Mouse (Mus musculus) lung, postnatal 4 days (tissue): ENCODE data around the gene Golt1a.
A peak's percentile ranks its signal among the peaks of the same experiment; 100 is the strongest.

ENCODE experiments used
- DNase-seq, 2 experiments: peaks; one replicate each; pipeline ENCODE4 v3.0.0; 2021

Gene Golt1a

GRCm38 (mm10) chr1:133309652-133310267 lies at the start of gene Golt1a:
Golt1a (plus strand) TSS chr1:133309800.
- peak; percentile 28 to 65 for DNase-seq

- DNase-seq, result no peak
These were observed 47.0 kb upstream of the Golt1a start for GRCm38 (mm10) chr1:133262628-133263027.

- no peak for DNase-seq
These were observed 46.5 kb upstream of the Golt1a start for GRCm38 (mm10) chr1:133263134-133263533.

- DNase-seq, result no peak
These were observed 45.2 kb upstream of the Golt1a start for GRCm38 (mm10) chr1:133264367-133264766.

GRCm38 (mm10) chr1:133265114-133265766 lies 44.4 kb upstream of the Golt1a start:
- DNase-seq, result no peak

GRCm38 (mm10) chr1:133267094-133267493 lies 42.5 kb upstream of the Golt1a start:
- DNase-seq, result no peak

- DNase-seq, result no peak
These were observed 41.6 kb upstream of the Golt1a start for GRCm38 (mm10) chr1:133267813-133268492.

- DNase-seq, result no peak
These were observed 41.1 kb upstream of the Golt1a start for GRCm38 (mm10) chr1:133268503-133268902.

- no peak for DNase-seq
These were observed 39.3 kb upstream of the Golt1a start for GRCm38 (mm10) chr1:133270336-133270735.

- no peak for DNase-seq
These were observed 35.4 kb upstream of the Golt1a start for GRCm38 (mm10) chr1:133274163-133274562.

- DNase-seq, result no peak
These were observed 32.6 kb upstream of the Golt1a start for GRCm38 (mm10) chr1:133276983-133277382.

- no peak for DNase-seq
These were observed 31.1 kb upstream of the Golt1a start for GRCm38 (mm10) chr1:133278539-133278938.

GRCm38 (mm10) chr1:133278946-133279631 lies 30.5 kb upstream of the Golt1a start:
- no peak for DNase-seq

- DNase-seq, result no peak
These were observed 29.9 kb upstream of the Golt1a start for GRCm38 (mm10) chr1:133279632-133280093.

GRCm38 (mm10) chr1:133280537-133280936 lies 29.1 kb upstream of the Golt1a start:
- no peak for DNase-seq

- no peak for DNase-seq
These were observed 23.7 kb upstream of the Golt1a start for GRCm38 (mm10) chr1:133285907-133286306.

GRCm38 (mm10) chr1:133287051-133287450 lies 22.5 kb upstream of the Golt1a start:
- no peak for DNase-seq

- no peak for DNase-seq
These were observed 21.7 kb upstream of the Golt1a start for GRCm38 (mm10) chr1:133287880-133288279.

- no peak for DNase-seq
These were observed 17.7 kb upstream of the Golt1a start for GRCm38 (mm10) chr1:133291888-133292287.

GRCm38 (mm10) chr1:133292608-133293007 lies 17.0 kb upstream of the Golt1a start:
- DNase-seq, result peak in 1 of 2 experiments; percentile 27

GRCm38 (mm10) chr1:133296376-133296775 lies 13.2 kb upstream of the Golt1a start:
- peak; percentile 33 to 74 for DNase-seq

GRCm38 (mm10) chr1:133298816-133299215 lies 10.8 kb upstream of the Golt1a start:
- DNase-seq, result no peak

GRCm38 (mm10) chr1:133302540-133302939 lies 7.1 kb upstream of the Golt1a start:
- DNase-seq, result peak; percentile 75 to 86
